Mouse (Mus musculus) small intestine, adult 2 months (tissue): ENCODE measurements around the gene Zdhhc24.

ENCODE experiments used
- CTCF ChIP-seq: fragments of 200-500 bp; IDR thresholded peaks from 2 replicates; pipeline ENCODE4 v1.5.1; 2012; ENCODE audit warnings: low read depth, mild to moderate bottlenecking, control low read depth, inconsistent platforms, low read length, moderate library complexity, mixed read lengths; ENCODE audit not compliant: insufficient replicate concordance, insufficient read length; ENCODE audit errors: extremely low read depth
- POLR2A ChIP-seq: fragments of 200-500 bp; IDR thresholded peaks from 2 replicates; pipeline ENCODE4 v1.6.1; 2012; ENCODE audit warnings: low read depth, mild to moderate bottlenecking, control low read depth, inconsistent platforms, low read length, moderate library complexity

DNA sequence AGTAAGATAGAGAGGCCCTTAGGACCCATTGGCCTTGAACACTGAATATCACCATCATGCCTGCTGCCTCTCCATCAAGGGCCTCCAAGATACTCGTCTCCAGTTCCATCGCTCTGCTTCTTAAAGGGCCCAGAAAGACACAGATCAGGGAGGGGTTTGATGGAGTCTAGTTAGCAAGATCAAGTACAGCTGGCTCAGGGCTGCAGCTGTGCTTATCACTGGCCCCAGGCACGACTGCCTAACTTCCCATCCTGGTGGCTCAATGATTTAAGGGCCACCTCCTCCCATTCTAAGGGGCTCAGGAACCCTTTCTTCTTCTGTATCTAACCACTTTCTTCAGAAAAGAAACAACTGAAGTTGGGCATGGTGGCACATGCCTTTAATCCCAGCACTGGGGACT lies 13.3 kb downstream of the Zdhhc24 start:
- TF ChIP-seq CTCF, result no peak
- TF ChIP-seq POLR2A, result no peak
